Mouse (Mus musculus): ENCODE results near the gene Gm20792.
"Not testable (repeated sequence)": the region's sequence is repeated elsewhere in the genome, so short reads cannot be mapped to it uniquely, and the experiment has no call there.

The Gm20792 gene

GRCm38 (mm10) chrY:48311555-48311954, at the start of gene Gm20792:
Gm20792 (plus strand) TSS chrY:48311855.
- DNase-seq = not testable (repeated sequence)
